Mouse (Mus musculus) midbrain, embryonic 16.5 days (tissue): ENCODE data around the gene Ephx1. TPM values are rescaled to one million over a fixed set of nuclear protein-coding genes. Genes with fewer than 3 reads are reported as not detected.
A peak's percentile ranks its signal among the peaks of the same experiment; 100 is the strongest.

Experiments
- ATAC-seq: fragments of 200-750 bp; cut with Nextera tagmentation; 2 replicates; pipeline ENCODE4 v1.8.0; 2017; ENCODE audit warnings: moderate TSS enrichment
- H3K27ac ChIP-seq: fragments of 300-500 bp; sonication (generic); 2 replicates; pipeline ENCODE4 v1.5.1; 2014; ENCODE audit warnings: mild to moderate bottlenecking, low read length, mixed read lengths
- H3K27me3 ChIP-seq: fragments of 300-500 bp; sonication (generic); 2 replicates; pipeline ENCODE4 v1.6.1; 2014; ENCODE audit warnings: low read depth, low read length, mixed read lengths; ENCODE audit not compliant: control insufficient read depth, insufficient read depth
- H3K36me3 ChIP-seq: fragments of 300-500 bp; sonication (generic); 2 replicates; pipeline ENCODE4 v1.6.1; 2014; ENCODE audit warnings: mild to moderate bottlenecking, low read length, moderate library complexity, mixed read lengths; ENCODE audit not compliant: control insufficient read depth, insufficient read depth
- H3K4me1 ChIP-seq: fragments of 300-500 bp; sonication (generic); 2 replicates; pipeline ENCODE4 v1.6.1; 2014; ENCODE audit warnings: mild to moderate bottlenecking, low read length, mixed read lengths; ENCODE audit not compliant: control insufficient read depth, insufficient read depth
- H3K4me2 ChIP-seq: fragments of 300-500 bp; sonication (generic); 2 replicates; pipeline ENCODE4 v1.6.1; 2014; ENCODE audit warnings: mild to moderate bottlenecking, low read length, mixed read lengths
- H3K4me3 ChIP-seq: fragments of 300-500 bp; sonication (generic); 2 replicates; pipeline ENCODE4 v1.5.1; 2014; ENCODE audit warnings: low read depth, mild to moderate bottlenecking, low read length, moderate library complexity, mixed read lengths
- H3K9ac ChIP-seq: fragments of 300-500 bp; sonication (generic); 2 replicates; pipeline ENCODE4 v1.6.1; 2014; ENCODE audit warnings: low read depth, low read length, mixed read lengths
- H3K9me3 ChIP-seq: fragments of 300-500 bp; sonication (generic); replicated peaks from 2 replicates; pipeline ENCODE4 v1.6.1; 2014; ENCODE audit warnings: mild to moderate bottlenecking, low read length, mixed read lengths; ENCODE audit not compliant: control insufficient read depth, poor library complexity, severe bottlenecking
- WGBS: fragments of 180-500 bp; shearing (Covaris S2); extraction: QIAGEN DNeasy Blood & Tissue Kit; methylation state at CpG from one replicate; pipeline ENCODE4 v1.1.7; 2014; 5-methylcytosine and 5-hydroxymethylcytosine counted together
- polyA plus RNA-seq: library from polyadenylated mRNA; unstranded; fragments of >200 nt; fragmentation: Nextera tagmentation; extraction: Ambion mirVana; gene quantifications from 2 replicates; pipeline ENCODE4 v1.2.1, GENCODE M21; 2015

The Ephx1 gene
- polyA plus RNA-seq, 1 experiment from 2014 or later: 8.2 TPM

- Histone ChIP-seq H3K9ac (no peak overlapping the region), H3K4me3 (no peak overlapping the region), H3K36me3 (no peaks in the 10 kb centered on the region), H3K27ac (no peak overlapping the region), H3K4me2 (no peak overlapping the region), H3K9me3 (no peaks in the 10 kb centered on the region), H3K4me1 (no peaks in the 10 kb centered on the region), H3K27me3 (no peaks in the 10 kb centered on the region)
- ATAC-seq: no peak
- 91% methylated on average over 5 of the region's 5 CpGs for WGBS
Measured at GRCm38 (mm10) chr1:180952808-180953207, 67.9 kb downstream of the Ephx1 start.

DNA sequence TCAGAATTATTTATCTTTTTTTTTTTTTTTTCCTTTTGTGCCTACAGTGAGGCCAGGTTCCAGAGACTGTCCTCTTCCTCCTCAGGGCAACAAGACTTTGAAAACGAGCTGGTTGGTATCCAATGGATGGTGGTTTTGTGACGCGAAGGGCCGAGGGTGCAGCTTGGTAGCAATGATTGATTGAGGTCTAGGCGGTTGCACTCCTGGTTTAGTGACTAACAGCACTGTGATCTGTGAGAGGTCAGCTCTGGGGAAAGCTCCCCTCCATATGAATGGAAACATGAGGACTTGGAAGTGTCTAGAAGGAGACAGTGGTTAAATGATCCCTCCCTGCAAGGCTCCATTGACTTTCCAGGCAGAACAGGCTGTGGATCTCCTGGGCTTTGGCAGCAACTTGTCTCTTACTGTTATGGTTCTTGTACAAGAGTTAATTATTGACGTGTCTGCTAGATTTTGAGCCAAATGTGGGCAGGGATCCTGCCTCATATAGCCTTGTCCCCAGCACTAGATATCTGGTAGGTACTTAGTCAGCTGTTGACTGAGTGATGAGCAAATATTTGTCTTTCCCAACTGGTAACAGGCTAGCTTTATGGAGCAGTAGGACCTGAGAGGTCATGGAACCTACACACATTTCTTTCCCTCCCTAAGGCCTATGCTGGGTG is 68.5 kb downstream of the Ephx1 start:
- Histone ChIP-seq H3K27ac (no peak overlapping the region), H3K9ac (no peak overlapping the region), H3K27me3 (no peaks in the 10 kb centered on the region), H3K36me3 (no peaks in the 10 kb centered on the region), H3K9me3 (no peaks in the 10 kb centered on the region), H3K4me1 (no peaks in the 10 kb centered on the region), H3K4me2 (no peak overlapping the region), H3K4me3 (no peak overlapping the region)
- WGBS: 91% methylated on average over 6 of the region's 6 CpGs
- ATAC-seq: no peak

DNA sequence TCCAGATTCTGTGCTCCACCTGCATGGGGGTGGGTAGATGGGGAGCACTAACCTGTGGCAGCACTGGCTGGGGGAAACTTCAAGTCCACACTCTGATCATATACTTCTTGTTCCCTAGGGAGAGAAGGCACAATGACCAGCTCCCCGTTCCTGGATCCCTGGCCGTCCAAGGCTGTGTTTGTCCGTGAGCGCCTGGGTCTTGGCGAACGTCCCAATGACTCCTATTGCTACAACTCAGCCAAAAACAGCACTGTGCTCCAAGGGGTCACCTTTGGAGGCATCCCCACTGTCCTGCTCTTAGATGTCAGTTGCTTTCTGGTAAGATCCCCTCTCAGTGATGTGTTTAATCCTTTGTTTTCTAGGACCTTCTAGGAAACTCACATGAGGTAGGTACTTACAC is 74.3 kb downstream of the Ephx1 start:
- no peak for ATAC-seq
- H3K9me3 ChIP-seq: no peaks in the 10 kb centered on the region
- no peak overlapping the region for H3K4me2 ChIP-seq
- peaks cover 31% of the 10 kb centered on the region for H3K27me3 ChIP-seq
- peaks cover 11% of the 10 kb centered on the region; the same call in 1 of the 2 replicates for H3K4me1 ChIP-seq
- 78% methylated on average over 6 of the region's 6 CpGs for WGBS
- H3K36me3 ChIP-seq: no peaks in the 10 kb centered on the region
- no peak overlapping the region for H3K4me3 ChIP-seq
- no peak overlapping the region for H3K27ac ChIP-seq
- H3K9ac ChIP-seq: no peak overlapping the region

DNA sequence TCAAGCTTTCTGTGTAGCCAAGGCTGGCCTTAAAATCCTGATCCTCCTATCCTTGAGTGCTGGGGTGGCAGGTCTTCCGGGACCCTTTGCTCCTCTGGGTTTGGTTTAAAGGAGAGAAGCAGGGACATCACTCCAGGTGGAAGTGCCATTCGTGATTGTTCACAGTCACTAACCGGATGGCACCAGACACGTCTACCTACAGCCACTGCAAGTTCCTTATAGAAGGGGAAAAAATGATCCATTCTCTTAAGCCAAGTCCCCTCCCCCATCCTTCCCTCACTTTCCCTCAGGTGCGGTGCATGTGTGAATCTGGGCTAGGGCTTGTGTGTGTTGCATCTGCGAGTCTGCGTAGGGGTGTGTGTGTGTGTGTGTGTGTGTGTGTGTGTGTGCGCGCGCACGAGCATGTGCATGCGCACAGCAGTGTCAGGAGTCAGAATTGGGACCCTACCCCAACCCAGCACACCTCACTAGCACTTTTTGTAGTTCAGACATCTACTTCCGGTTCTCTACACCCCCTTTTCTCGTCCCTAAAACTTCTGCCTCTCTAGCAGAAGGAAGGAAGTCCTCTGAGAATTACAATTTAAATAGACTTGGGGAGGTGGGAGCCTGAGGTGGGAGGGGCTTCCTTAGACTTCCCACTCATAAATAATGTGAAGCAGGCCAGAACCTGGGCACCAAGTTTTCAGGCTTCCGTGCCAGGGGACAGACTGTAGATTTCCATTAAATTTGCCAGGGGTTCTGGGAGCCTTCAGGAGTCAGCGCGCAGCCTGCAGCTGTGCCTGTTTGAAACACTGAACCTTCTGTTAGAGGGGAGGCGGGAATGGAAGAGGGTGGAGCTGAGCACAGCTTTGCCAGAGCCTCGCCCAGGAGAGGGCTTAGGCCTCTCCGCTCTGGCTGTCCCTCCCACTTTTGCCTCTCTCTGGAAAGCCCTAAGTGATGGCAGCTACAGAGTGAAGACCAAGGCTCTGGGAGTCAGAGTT is 75.4 kb downstream of the Ephx1 start:
- ATAC-seq: no peak
- H3K4me1 ChIP-seq: peaks cover 11% of the 10 kb centered on the region; the same call in 1 of the 2 replicates
- H3K27ac ChIP-seq: no peak overlapping the region
- peaks cover 37% of the 10 kb centered on the region for H3K27me3 ChIP-seq
- no peak overlapping the region for H3K9ac ChIP-seq
- H3K4me3 ChIP-seq: no peak overlapping the region
- no peaks in the 10 kb centered on the region for H3K9me3 ChIP-seq
- H3K4me2 ChIP-seq: no peak overlapping the region
- 27% methylated on average over 20 of the region's 20 CpGs for WGBS
- no peaks in the 10 kb centered on the region for H3K36me3 ChIP-seq

GRCm38 (mm10) chr1:180944553-180944952 is 76.2 kb downstream of the Ephx1 start:
- Histone ChIP-seq H3K36me3 (no peaks in the 10 kb centered on the region), H3K9me3 (no peaks in the 10 kb centered on the region), H3K27me3 (peaks cover 37% of the 10 kb centered on the region), H3K27ac (no peak overlapping the region), H3K4me1 (peaks cover 11% of the 10 kb centered on the region; the same call in 1 of the 2 replicates), H3K4me2 (no peak overlapping the region), H3K9ac (no peak overlapping the region), H3K4me3 (no peak overlapping the region)
- no peak for ATAC-seq
- 73% methylated on average over 4 of the region's 4 CpGs for WGBS

DNA sequence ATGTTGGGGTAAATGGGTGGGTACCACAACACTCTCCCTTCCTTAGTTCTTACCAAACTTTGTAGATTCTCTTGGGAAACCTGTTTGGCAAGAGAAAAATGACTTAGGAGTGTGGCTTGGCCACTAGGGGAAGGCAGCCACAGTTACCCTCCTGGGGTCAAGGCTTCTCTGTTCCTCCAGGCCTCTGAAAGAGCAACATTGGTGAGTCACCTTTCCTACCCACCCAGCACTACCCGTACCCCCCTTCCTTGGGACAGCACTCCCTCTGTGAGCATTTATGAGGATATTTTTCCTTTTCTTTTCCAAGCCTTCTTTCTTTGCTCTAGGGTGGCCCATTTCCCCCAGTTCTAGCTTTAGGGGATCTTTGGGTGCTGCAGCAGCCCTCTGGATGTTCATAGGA is 76.8 kb downstream of the Ephx1 start:
- no peak for ATAC-seq
- Histone ChIP-seq H3K4me2 (no peak overlapping the region), H3K4me1 (peaks cover 11% of the 10 kb centered on the region; the same call in 1 of the 2 replicates), H3K9me3 (no peaks in the 10 kb centered on the region), H3K4me3 (no peak overlapping the region), H3K9ac (no peak overlapping the region), H3K27ac (no peak overlapping the region), H3K36me3 (no peaks in the 10 kb centered on the region), H3K27me3 (peaks cover 37% of the 10 kb centered on the region)
- 80% methylated on average over 1 of the region's 1 CpGs for WGBS

- Histone ChIP-seq H3K4me1 (peaks cover 11% of the 10 kb centered on the region; the same call in 1 of the 2 replicates), H3K4me3 (peak overlapping the region; percentile 62), H3K36me3 (no peaks in the 10 kb centered on the region), H3K4me2 (peak overlapping the region; percentile 99), H3K9ac (no peak overlapping the region), H3K27ac (no peak overlapping the region), H3K9me3 (no peaks in the 10 kb centered on the region), H3K27me3 (peaks cover 37% of the 10 kb centered on the region)
- WGBS: 42% methylated on average over 11 of the region's 11 CpGs
- ATAC-seq: no peak
Measured at GRCm38 (mm10) chr1:180943032-180943644, 77.6 kb downstream of the Ephx1 start.

DNA sequence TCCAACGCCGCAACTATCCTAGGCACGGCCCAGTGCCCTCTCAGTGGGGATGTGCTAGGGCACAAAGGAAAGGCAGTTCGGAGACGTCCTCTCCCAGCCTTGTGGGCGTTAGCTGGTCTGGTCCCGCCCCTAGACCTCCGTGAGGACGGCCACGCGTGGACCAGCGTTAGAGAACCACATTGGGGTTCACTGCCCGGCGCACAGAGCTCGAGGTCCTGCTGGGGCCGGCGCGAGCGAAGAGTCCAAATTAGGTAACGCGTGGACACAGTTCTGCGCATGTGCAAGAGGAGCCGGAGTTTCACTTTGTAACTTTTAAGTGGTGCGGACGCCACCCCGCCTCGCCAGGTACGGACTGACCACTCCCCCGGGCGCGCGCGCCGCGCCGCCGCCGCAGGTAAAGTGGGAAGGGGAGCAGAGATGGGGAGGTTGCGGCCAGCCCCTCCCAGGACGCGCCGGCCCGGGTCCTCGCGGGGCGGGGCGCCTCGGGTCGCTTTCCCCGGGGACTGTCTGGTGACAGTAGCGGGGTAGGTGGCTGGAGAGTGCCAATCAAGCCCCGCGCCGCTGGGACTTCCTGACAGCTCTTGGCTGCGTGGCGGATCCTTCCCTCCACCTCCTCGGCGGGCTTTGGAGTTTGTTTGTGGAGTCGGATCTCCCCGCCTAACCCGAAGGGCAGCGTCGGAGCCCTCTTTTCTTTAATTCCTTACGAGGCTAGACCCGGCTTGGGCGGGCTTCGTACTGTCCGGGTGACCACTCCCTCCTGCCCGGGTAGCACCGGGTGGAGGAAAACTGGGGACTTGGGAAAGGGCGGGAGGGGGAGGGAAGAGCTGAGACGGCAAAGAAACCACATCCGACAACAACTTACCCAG is 78.3 kb downstream of the Ephx1 start, which contains the start of gene Tmem63a:
Gene Tmem63a (plus strand): TSS at position 179 of the 866 bp plus-strand sequence.
- H3K27ac ChIP-seq: no peak within 1 kb of the TSS
- peaks cover 11% of the 10 kb centered on the region; the same call in 1 of the 2 replicates for H3K4me1 ChIP-seq
- H3K4me3 ChIP-seq: peak within 1 kb of the TSS; percentile 62
- ATAC-seq: peak; percentile 58; the same call in 1 of the 2 replicates
- H3K9ac ChIP-seq: peak within 1 kb of the TSS; percentile 43
- peak within 1 kb of the TSS; percentile 99 for H3K4me2 ChIP-seq
- H3K9me3 ChIP-seq: no peaks in the 10 kb centered on the region
- under 1% methylated on average over 68 of the region's 73 CpGs for WGBS
- peaks cover 42% of the 10 kb centered on the region for H3K27me3 ChIP-seq
- no peaks in the 10 kb centered on the region for H3K36me3 ChIP-seq
